Mouse (Mus musculus) heart, embryonic 14.5 days (tissue): ENCODE results near the gene Slamf7. TPM values are rescaled to one million over a fixed set of nuclear protein-coding genes. Genes with fewer than 3 reads are reported as not detected.

Experiments
- ATAC-seq: fragments of 200-750 bp; cut with Nextera tagmentation; 2 replicates; pipeline ENCODE4 v1.8.0; 2017; ENCODE audit warnings: low read depth, moderate TSS enrichment; ENCODE audit not compliant: insufficient number of reproducible peaks, insufficient read depth, low FRiP score
- H3K27ac ChIP-seq, 2 experiments: fragments of 200-500 bp in 1 of 2; fragments of 300-500 bp in 1 of 2; sonication (generic) in 1 of 2; replicated peaks in 1 of 2; 2 replicates each; pipeline ENCODE4 v1.5.1; 2012 to 2014; ENCODE audit warnings: low read depth in 2 of 2, low read length in 2 of 2, control low read depth in 1 of 2, mild to moderate bottlenecking in 1 of 2, mixed read lengths in 1 of 2; ENCODE audit not compliant: control insufficient read depth in 1 of 2, insufficient read depth in 1 of 2
- H3K27me3 ChIP-seq: fragments of 300-500 bp; sonication (generic); 2 replicates; pipeline ENCODE4 v1.6.1; 2014; ENCODE audit warnings: mild to moderate bottlenecking, low read length, control low read depth; ENCODE audit not compliant: control insufficient read depth, insufficient read depth
- H3K36me3 ChIP-seq: fragments of 300-500 bp; sonication (generic); 2 replicates; pipeline ENCODE4 v1.6.1; 2014; ENCODE audit warnings: mild to moderate bottlenecking, control low read depth, low read length, mixed read lengths; ENCODE audit not compliant: control insufficient read depth, insufficient read depth
- H3K4me1 ChIP-seq, 2 experiments: fragments of 200-500 bp in 1 of 2; fragments of 300-500 bp in 1 of 2; sonication (generic) in 1 of 2; 2 replicates each; pipeline ENCODE4 v1.6.1; 2012 to 2014; ENCODE audit warnings: low read length in 2 of 2, control low read depth in 1 of 2, mixed read lengths in 1 of 2; ENCODE audit not compliant: control insufficient read depth in 2 of 2, insufficient read depth in 2 of 2
- H3K4me2 ChIP-seq: fragments of 300-500 bp; sonication (generic); 2 replicates; pipeline ENCODE4 v1.6.1; 2014; ENCODE audit warnings: mild to moderate bottlenecking, low read length
- H3K4me3 ChIP-seq, 2 experiments: fragments of 200-500 bp in 1 of 2; fragments of 300-500 bp in 1 of 2; sonication (generic) in 1 of 2; 2 replicates each; pipeline ENCODE4 v1.5.1; 2012 to 2014; ENCODE audit warnings: low read length in 2 of 2, mild to moderate bottlenecking in 2 of 2, control low read depth in 1 of 2, low read depth in 1 of 2, moderate library complexity in 1 of 2; ENCODE audit not compliant: control insufficient read depth in 1 of 2, insufficient read depth in 1 of 2
- H3K9ac ChIP-seq: fragments of 300-500 bp; sonication (generic); 2 replicates; pipeline ENCODE4 v1.6.1; 2014; ENCODE audit warnings: mild to moderate bottlenecking, low read length
- H3K9me3 ChIP-seq: fragments of 300-500 bp; sonication (generic); 2 replicates; pipeline ENCODE4 v1.6.1; 2016; ENCODE audit warnings: low read length, control low read depth; ENCODE audit not compliant: control insufficient read depth
- WGBS: fragments of 180-500 bp; shearing (Covaris S2); extraction: QIAGEN DNeasy Blood & Tissue Kit; methylation state at CpG from one replicate; pipeline ENCODE4 v1.1.7; 2014; 5-methylcytosine and 5-hydroxymethylcytosine counted together
- polyA plus RNA-seq: library from polyadenylated mRNA; unstranded; fragments of >200 nt; fragmentation: Nextera tagmentation; extraction: Ambion mirVana; gene quantifications from 2 replicates; pipeline ENCODE4 v1.2.1, GENCODE M21; 2014

Gene Slamf7
- polyA plus RNA-seq, 1 experiment from 2014 or later, result not detected

- 60% methylated on average over 8 of the region's 8 CpGs for WGBS
- no peak for ATAC-seq
Measured at GRCm38 (mm10) chr1:171637101-171637500, 15.7 kb downstream of the Slamf7 start.

DNA sequence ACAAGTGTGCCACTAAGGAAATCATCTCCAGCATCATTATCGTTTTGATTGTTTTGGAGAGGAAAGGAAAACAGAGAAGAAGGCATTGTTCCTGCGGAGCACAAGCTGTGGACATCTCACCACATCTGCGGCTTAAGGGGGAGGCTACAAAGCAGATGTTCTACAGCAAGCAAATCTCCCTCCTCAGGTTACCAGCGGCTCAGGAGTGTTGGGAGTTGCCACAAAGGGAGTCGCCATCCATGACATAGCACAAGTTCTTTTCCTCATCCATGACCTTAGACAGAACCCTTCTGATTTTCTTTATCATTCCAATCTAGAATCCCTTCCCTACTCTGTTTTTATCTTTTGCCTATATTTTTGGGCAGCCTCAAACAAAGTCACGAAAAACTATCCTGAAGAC, 17.1 kb downstream of the Slamf7 start:
- Histone ChIP-seq H3K4me2 (no peak overlapping the region), H3K9ac (no peak overlapping the region), H3K27ac (no peak overlapping the region), H3K27me3 (no peaks in the 10 kb centered on the region), H3K4me1 (peaks cover 0 to 6% of the 10 kb centered on the region in 2 experiments; a peak in 1 of 4 replicates), H3K9me3 (no peaks in the 10 kb centered on the region), H3K4me3 (no peak overlapping the region), H3K36me3 (no peaks in the 10 kb centered on the region)
- ATAC-seq, result no peak
- whole genome bisulfite sequencing, result 35% methylated on average over 6 of the region's 6 CpGs

More at GRCm38 (mm10) chr1:171637101-171637500, 15.7 kb downstream of the Slamf7 start:
- no peak overlapping the region for H3K4me3 ChIP-seq
- no peak overlapping the region for H3K27ac ChIP-seq
- H3K9me3 ChIP-seq, result no peaks in the 10 kb centered on the region
- H3K4me1 ChIP-seq, result no peaks in the 10 kb centered on the region
- H3K9ac ChIP-seq, result no peak overlapping the region
- H3K4me2 ChIP-seq, result no peak overlapping the region
- no peaks in the 10 kb centered on the region for H3K27me3 ChIP-seq
- no peaks in the 10 kb centered on the region for H3K36me3 ChIP-seq

DNA sequence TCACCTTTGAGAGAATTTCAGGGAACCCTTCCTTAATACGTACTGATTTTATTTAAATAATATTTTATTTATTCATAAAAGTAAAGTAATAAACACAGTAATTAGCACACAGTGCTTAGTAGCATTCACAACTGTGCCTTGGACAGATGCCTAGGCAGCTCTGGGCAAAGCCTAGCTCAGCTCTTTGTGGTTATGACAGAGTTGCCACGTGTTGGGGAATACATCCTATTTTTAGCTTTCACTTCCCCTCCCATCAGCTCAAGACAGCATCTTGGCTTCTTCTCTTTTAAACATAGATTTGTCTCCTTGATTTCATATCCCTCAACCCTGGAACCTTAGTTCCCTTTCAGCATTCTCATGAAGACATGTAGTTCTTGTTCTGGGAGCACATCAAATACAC, 21.4 kb downstream of the Slamf7 start:
- Histone ChIP-seq H3K36me3 (no peaks in the 10 kb centered on the region), H3K9me3 (no peaks in the 10 kb centered on the region), H3K9ac (no peak overlapping the region), H3K27ac (peak overlapping the region in 1 of 2 experiments; percentile 26; a peak in 2 of 4 replicates), H3K27me3 (no peaks in the 10 kb centered on the region), H3K4me2 (no peak overlapping the region), H3K4me3 (no peak overlapping the region), H3K4me1 (peaks cover 0 to 7% of the 10 kb centered on the region in 2 experiments; a peak in 1 of 4 replicates)
- no peak for ATAC-seq
- WGBS, result 50% methylated on average over 2 of the region's 2 CpGs

DNA sequence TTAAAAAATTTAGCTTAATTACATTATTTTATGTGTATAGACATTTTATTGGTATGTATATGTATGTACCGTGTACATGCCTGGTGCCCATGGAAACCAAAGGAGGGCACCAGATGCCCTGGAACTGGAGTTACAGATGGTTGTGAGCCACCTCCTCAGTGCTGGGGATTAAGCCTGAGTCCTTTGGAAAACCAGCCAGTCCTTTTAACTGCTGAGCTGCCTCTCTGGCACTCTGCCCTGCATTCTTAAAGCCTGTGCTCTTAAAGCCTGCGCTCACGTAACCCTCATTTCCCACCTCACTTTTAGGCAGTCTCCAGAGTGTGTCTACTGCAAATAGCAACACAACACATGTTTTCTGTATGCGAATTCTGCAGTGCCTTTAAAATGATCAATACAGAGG, 21.9 kb downstream of the Slamf7 start:
- Histone ChIP-seq H3K27me3 (no peaks in the 10 kb centered on the region), H3K9me3 (no peaks in the 10 kb centered on the region), H3K4me1 (peaks cover 0 to 7% of the 10 kb centered on the region in 2 experiments; a peak in 1 of 4 replicates), H3K36me3 (no peaks in the 10 kb centered on the region), H3K4me2 (no peak overlapping the region), H3K4me3 (no peak overlapping the region), H3K27ac (peak overlapping the region; percentile 18 to 26; a peak in 1 of 4 replicates), H3K9ac (no peak overlapping the region)
- 50% methylated on average over 4 of the region's 4 CpGs for WGBS
- 0 out of 2 replicates have a peak, but pooled peaks have one; percentile 31 for ATAC-seq

- Histone ChIP-seq H3K36me3 (no peaks in the 10 kb centered on the region), H3K4me1 (peaks cover 0 to 7% of the 10 kb centered on the region in 2 experiments; a peak in 1 of 4 replicates), H3K9me3 (no peaks in the 10 kb centered on the region), H3K27ac (no peak overlapping the region), H3K27me3 (no peaks in the 10 kb centered on the region), H3K4me3 (no peak overlapping the region), H3K4me2 (no peak overlapping the region), H3K9ac (no peak overlapping the region)
- WGBS, result 78% methylated on average over 7 of the region's 7 CpGs
- ATAC-seq, result no peak
Measured at GRCm38 (mm10) chr1:171630041-171630440, 22.8 kb downstream of the Slamf7 start.

DNA sequence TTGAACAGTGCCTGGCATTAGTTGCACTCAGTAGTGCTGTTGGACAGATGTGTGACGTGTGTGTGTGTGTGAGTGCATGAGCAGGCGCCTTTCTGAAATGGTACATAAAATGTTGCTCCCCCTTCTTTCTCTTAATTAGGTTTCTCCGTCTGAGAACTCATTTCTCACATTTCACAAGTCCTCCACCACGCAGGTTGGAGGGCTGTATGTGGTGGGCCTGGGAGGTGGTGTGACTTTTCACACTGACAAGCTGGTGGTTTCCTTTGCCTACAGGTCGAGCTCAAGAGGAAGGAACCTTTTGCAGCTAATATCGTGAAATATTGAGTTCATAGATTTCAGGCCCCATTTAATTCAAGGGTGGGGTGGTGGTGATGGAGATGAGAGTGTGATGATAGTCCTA, 23.7 kb downstream of the Slamf7 start:
- no peaks in the 10 kb centered on the region for H3K36me3 ChIP-seq
- H3K4me2 ChIP-seq, result no peak overlapping the region
- no peak for ATAC-seq
- no peaks in the 10 kb centered on the region for H3K9me3 ChIP-seq
- no peak overlapping the region for H3K4me3 ChIP-seq
- H3K27me3 ChIP-seq, result no peaks in the 10 kb centered on the region
- H3K4me1 ChIP-seq, result peaks cover 0 to 7% of the 10 kb centered on the region in 2 experiments; a peak in 1 of 4 replicates
- H3K9ac ChIP-seq, result no peak overlapping the region
- 65% methylated on average over 6 of the region's 6 CpGs for WGBS
- H3K27ac ChIP-seq, result no peak overlapping the region

GRCm38 (mm10) chr1:171627801-171628200, 25.0 kb downstream of the Slamf7 start:
- H3K9me3 ChIP-seq, result no peaks in the 10 kb centered on the region; the same call in 1 of the 2 replicates
- no peak for ATAC-seq

DNA sequence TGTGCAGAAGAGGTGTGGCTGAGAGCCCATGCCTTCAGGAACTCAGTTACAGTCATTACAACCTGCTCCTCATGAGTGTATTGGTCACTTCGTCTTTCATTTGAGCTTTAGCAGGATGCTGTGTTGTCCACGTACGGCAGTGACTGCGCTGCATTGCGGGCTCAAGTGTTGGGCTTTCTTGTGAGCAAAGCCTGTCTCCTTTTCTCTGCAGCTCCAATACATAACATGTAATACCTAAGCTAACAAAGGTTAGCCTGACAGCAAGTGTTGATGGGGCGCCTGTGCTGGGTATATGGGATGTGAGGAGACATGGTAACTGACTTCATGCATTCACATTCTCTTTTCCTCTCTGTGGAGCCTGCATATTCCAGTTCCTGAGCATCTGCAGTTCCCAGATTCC, 32.7 kb downstream of the Slamf7 start:
- ATAC-seq, result no peak
- 84% methylated on average over 6 of the region's 6 CpGs for WGBS

More at GRCm38 (mm10) chr1:171627801-171628200, 25.0 kb downstream of the Slamf7 start:
- Histone ChIP-seq H3K27ac (no peak overlapping the region), H3K4me1 (peaks cover 0 to 7% of the 10 kb centered on the region in 2 experiments; a peak in 1 of 4 replicates), H3K4me3 (no peak overlapping the region), H3K4me2 (no peak overlapping the region), H3K27me3 (no peaks in the 10 kb centered on the region), H3K9ac (no peak overlapping the region), H3K36me3 (no peaks in the 10 kb centered on the region)
- 84% methylated on average over 3 of the region's 3 CpGs for WGBS

More for the DNA sequence above, 32.7 kb downstream of the Slamf7 start:
- Histone ChIP-seq H3K4me1 (no peaks in the 10 kb centered on the region), H3K4me2 (no peak overlapping the region), H3K9ac (no peak overlapping the region), H3K9me3 (no peaks in the 10 kb centered on the region; the same call in 1 of the 2 replicates), H3K27ac (no peak overlapping the region), H3K36me3 (no peaks in the 10 kb centered on the region), H3K27me3 (no peaks in the 10 kb centered on the region), H3K4me3 (no peak overlapping the region)
